Comparison of ENCODE assay signal across 24 mouse cellular contexts in genomic region chr13:37609085-37609484, GRCm38 (mm10).
DNase-seq lines count a peak whose midpoint lies in the region; ATAC-seq and TF ChIP-seq lines count a peak whose summit lies in the region.
"Had no signal": no experiment of that assay in that cellular context is flagged by ENCODE, and none has a peak within 500 bp of the region (broad histone marks: within the 10 kb centered on the region; RNA-seq: fewer than 3 reads in every experiment).

No protein-coding gene starts in this region.

- WGBS in lung, postnatal 0 days, result 58% methylated on average over 5 of the region's 5 CpGs
- 74% methylated on average over 5 of the region's 5 CpGs for WGBS in liver, embryonic 12.5 days (ENCODE audit: insufficient replicate concordance)

- ATAC-seq in lung, postnatal 0 days, result peak; percentile 68
- no peak for ATAC-seq in liver, embryonic 12.5 days
- ATAC-seq: CD4-positive, CD25-positive, alpha-beta regulatory T cell, adult 4 months; forebrain, embryonic 15.5 days had no signal

- H3K4me1 ChIP-seq in lung, postnatal 0 days (ENCODE audit: insufficient read depth, low read depth, low read length), result no peaks in the 10 kb centered on the region
- no peaks in the 10 kb centered on the region for H3K4me1 ChIP-seq in liver, embryonic 12.5 days
- H3K4me1 ChIP-seq: embryonic facial prominence, embryonic 15.5 days; forebrain, embryonic 15.5 days; hindbrain, embryonic 13.5 days had no signal

- H3K4me2 ChIP-seq in lung, postnatal 0 days (replicated peaks; ENCODE audit: low read depth, low read length), result no peak overlapping the region
- no peak overlapping the region for H3K4me2 ChIP-seq in liver, embryonic 12.5 days
- H3K4me2 ChIP-seq: embryonic facial prominence, embryonic 15.5 days; forebrain, embryonic 15.5 days; heart, embryonic 11.5 days; heart, embryonic 15.5 days; hindbrain, embryonic 13.5 days had no signal

- no peaks in the 10 kb centered on the region for H3K36me3 ChIP-seq in lung, postnatal 0 days (ENCODE audit: insufficient read depth, low read length)
- H3K36me3 ChIP-seq in liver, embryonic 12.5 days, result no peaks in the 10 kb centered on the region
- H3K36me3 ChIP-seq: embryonic facial prominence, embryonic 15.5 days; forebrain, embryonic 15.5 days; G1E; heart, embryonic 15.5 days; hindbrain, embryonic 13.5 days had no signal

- H3K9me3 ChIP-seq in lung, postnatal 0 days (ENCODE audit: low read length), result no peaks in the 10 kb centered on the region
- H3K9me3 ChIP-seq in liver, embryonic 12.5 days (replicated peaks), result no peaks in the 10 kb centered on the region
- H3K9me3 ChIP-seq: embryonic facial prominence, embryonic 15.5 days; forebrain, embryonic 15.5 days; G1E; heart, embryonic 15.5 days; hindbrain, embryonic 13.5 days had no signal

- DNase-seq in left cerebral cortex, adult 18-20 months (ENCODE audit: low spot score in 2 of 2), result peak; percentile 12 to 16
- no peak for DNase-seq in left cerebral cortex, adult 9 months (ENCODE audit: low spot score in 2 of 2)
- peak; percentile 37 for DNase-seq in lung, postnatal 0 days (ENCODE audit: low spot score)
- no peak for DNase-seq in lung, postnatal 14 days
- DNase-seq in fat pad, adult 2 months (ENCODE audit: extremely low read depth, low read depth, low spot score), result peak; percentile 46
- DNase-seq in kidney, postnatal 4 days, result no peak
- DNase-seq: adrenal gland, adult 8-10 months; adrenal gland, postnatal 36 days; cerebellum, adult 11 months; cerebellum, adult 8-10 months; cerebellum, postnatal 14 days; embryo, embryonic 11 days; gastrocnemius, postnatal 14 days; heart, adult 2 months; heart, postnatal 14 days had no signal

- no peak overlapping the region for H3K27ac ChIP-seq in lung, postnatal 0 days (ENCODE audit: low read length)
- H3K27ac ChIP-seq in liver, embryonic 12.5 days, result no peak overlapping the region
- H3K27ac ChIP-seq: embryonic facial prominence, embryonic 15.5 days; forebrain, embryonic 15.5 days; heart, adult 2 months; heart, embryonic 15.5 days; hindbrain, embryonic 13.5 days had no signal

- H3K27me3 ChIP-seq in lung, postnatal 0 days (replicated peaks; ENCODE audit: insufficient read depth, low read length), result no peaks in the 10 kb centered on the region
- H3K27me3 ChIP-seq in liver, embryonic 12.5 days (replicated peaks), result no peaks in the 10 kb centered on the region; the same call in 1 of the 2 replicates
- H3K27me3 ChIP-seq: embryonic facial prominence, embryonic 15.5 days; forebrain, embryonic 15.5 days; heart, embryonic 15.5 days; hindbrain, embryonic 13.5 days had no signal

- H3K9ac ChIP-seq in lung, postnatal 0 days (replicated peaks; ENCODE audit: low read depth), result no peak overlapping the region
- H3K9ac ChIP-seq in liver, embryonic 12.5 days, result no peak overlapping the region
- H3K9ac ChIP-seq: embryonic facial prominence, embryonic 15.5 days; forebrain, embryonic 15.5 days; heart, embryonic 15.5 days; hindbrain, embryonic 13.5 days had no signal

- H3K4me3 ChIP-seq in lung, postnatal 0 days (ENCODE audit: low read depth, low read length), result no peak overlapping the region
- H3K4me3 ChIP-seq in liver, embryonic 12.5 days, result no peak overlapping the region
- H3K4me3 ChIP-seq: embryonic facial prominence, embryonic 15.5 days; erythroblast, embryonic 14.5 days; forebrain, embryonic 15.5 days; heart, adult 2 months; heart, embryonic 15.5 days; hindbrain, embryonic 13.5 days had no signal

- TF ChIP-seq EP300 in lung, postnatal 0 days (IDR thresholded peaks at IDR 0.05), result 0 out of 2 replicates have a peak, but pooled peaks have one; percentile 13

- TF ChIP-seq CTCF in lung, postnatal 0 days (IDR thresholded peaks at IDR 0.05), result no peak

Comparison
In these comparisons a context has a peak if more than half of its experiments do, and no peak if none do; other contexts are left out.
1. DNase-seq: peak in left cerebral cortex, adult 18-20 months (2 of 2), lung, postnatal 0 days (single experiment) and fat pad, adult 2 months (single experiment); none in left cerebral cortex, adult 9 months (0 of 2), lung, postnatal 14 days (single experiment) and kidney, postnatal 4 days (0 of 2).